Mouse (Mus musculus) liver, embryonic 14.5 days (tissue): ENCODE data around the gene Tmx2. TPM values are rescaled to one million over a fixed set of nuclear protein-coding genes. Genes with fewer than 3 reads are reported as not detected.
A peak's percentile ranks its signal among the peaks of the same experiment; 100 is the strongest.

Source experiments
- ATAC-seq: fragments of 200-750 bp; cut with Nextera tagmentation; 2 replicates; pipeline ENCODE4 v1.8.0; 2017; ENCODE audit warnings: moderate number of reproducible peaks, mild to moderate bottlenecking, moderate library complexity; ENCODE audit not compliant: insufficient read depth
- DNase-seq, 3 experiments: peaks; one replicate each; pipeline ENCODE4 v3.0.0-alpha.2; 2012 to 2013; ENCODE audit warnings: low read depth in 3 of 3, low spot score in 3 of 3
- H3K27ac ChIP-seq: fragments of 300-500 bp; sonication (generic); 2 replicates; pipeline ENCODE4 v1.5.1; 2014; ENCODE audit warnings: moderate library complexity, mild to moderate bottlenecking, control low read depth, inconsistent platforms
- H3K27me3 ChIP-seq: fragments of 300-500 bp; sonication (generic); 2 replicates; pipeline ENCODE4 v1.6.1; 2014; ENCODE audit warnings: mild to moderate bottlenecking, low read length, moderate library complexity; ENCODE audit not compliant: control insufficient read depth, insufficient read depth
- H3K36me3 ChIP-seq: fragments of 300-500 bp; sonication (generic); replicated peaks from 2 replicates; pipeline ENCODE4 v1.6.1; 2014; ENCODE audit warnings: low read depth; ENCODE audit not compliant: control insufficient read depth, insufficient read depth
- H3K4me1 ChIP-seq, 2 experiments: fragments of 200-500 bp in 1 of 2; fragments of 300-500 bp in 1 of 2; sonication (generic) in 1 of 2; replicated peaks; 2 replicates each; pipeline ENCODE4 v1.6.1; 2012 to 2014; ENCODE audit warnings: antibody characterized with exemption in 1 of 2, inconsistent platforms in 1 of 2, low read length in 1 of 2; ENCODE audit not compliant: control insufficient read depth in 2 of 2, insufficient read depth in 2 of 2
- H3K4me2 ChIP-seq: fragments of 300-500 bp; sonication (generic); 2 replicates; pipeline ENCODE4 v1.6.1; 2014; ENCODE audit warnings: low read depth, mild to moderate bottlenecking, control low read depth, moderate library complexity
- H3K4me3 ChIP-seq, 2 experiments: fragments of 200-500 bp in 1 of 2; fragments of 300-500 bp in 1 of 2; sonication (generic) in 1 of 2; 2 replicates each; pipeline ENCODE4 v1.5.1; 2012 to 2014; ENCODE audit warnings: low read depth in 2 of 2, low read length in 2 of 2, mild to moderate bottlenecking in 2 of 2, control low read depth in 1 of 2, inconsistent platforms in 1 of 2, moderate library complexity in 1 of 2; ENCODE audit not compliant: insufficient read depth in 1 of 2
- H3K9ac ChIP-seq: fragments of 300-500 bp; sonication (generic); replicated peaks from 2 replicates; pipeline ENCODE4 v1.6.1; 2014; ENCODE audit warnings: mild to moderate bottlenecking, control low read depth, moderate library complexity
- H3K9me3 ChIP-seq: fragments of 300-500 bp; sonication (generic); 2 replicates; pipeline ENCODE4 v1.6.1; 2016; ENCODE audit warnings: low read length, mixed read lengths; ENCODE audit not compliant: control insufficient read depth
- CTCF ChIP-seq: IDR thresholded peaks from 2 replicates; pipeline ENCODE4 v1.5.1; 2016; ENCODE audit warnings: antibody characterized with exemption, low read depth, control low read depth
- EP300 ChIP-seq: IDR thresholded peaks from 2 replicates; pipeline ENCODE4 v1.6.1; 2016; ENCODE audit warnings: antibody characterized with exemption, low read depth
- WGBS: fragments of 180-500 bp; shearing (Covaris S2); extraction: QIAGEN DNeasy Blood & Tissue Kit; methylation state at CpG from one replicate; pipeline ENCODE4 v1.1.7; 2014; ENCODE audit not compliant: insufficient replicate concordance; 5-methylcytosine and 5-hydroxymethylcytosine counted together
- polyA plus RNA-seq, 2 experiments: library from polyadenylated mRNA; depleted of rRNA in 1 of 2; stranded (reverse) in 1 of 2; unstranded in 1 of 2; fragments of >200 nt; fragmentation: Nextera tagmentation in 1 of 2; extraction: Ambion mirVana in 1 of 2; gene quantifications; 2 replicates each; pipeline versions ENCODE4 v1.2.1 to v1.2.3; 2012 to 2014

The Tmx2 gene
- polyA plus RNA-seq, 2 experiments, result 24.7 to 66.3 TPM

DNA sequence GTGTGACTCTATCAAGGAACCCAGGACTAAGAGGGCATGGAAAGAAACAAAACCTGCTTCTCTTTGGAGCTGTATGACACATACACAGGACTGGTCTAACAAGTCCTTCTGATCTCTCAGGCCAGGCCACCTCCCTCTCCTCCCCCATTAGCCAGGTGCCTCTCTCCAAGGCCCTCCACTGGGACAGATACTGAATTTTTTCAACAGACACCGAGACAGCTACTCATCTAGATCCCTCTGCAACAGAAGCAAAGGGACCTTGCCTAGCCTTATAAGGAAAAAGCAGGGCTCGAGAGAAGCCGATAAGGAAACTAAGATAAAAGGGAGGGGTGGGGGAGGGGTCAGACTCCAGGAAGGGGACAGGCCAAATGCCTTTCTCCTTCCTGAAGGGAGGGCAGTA lies 45.9 kb downstream of the Tmx2 start:
- H3K4me1 ChIP-seq, result peaks cover 14 to 47% of the 10 kb centered on the region in 2 experiments
- 0% methylated on average over 3 of the region's 3 CpGs for WGBS
- peak in 1 of 3 experiments; percentile 33 for DNase-seq

DNA sequence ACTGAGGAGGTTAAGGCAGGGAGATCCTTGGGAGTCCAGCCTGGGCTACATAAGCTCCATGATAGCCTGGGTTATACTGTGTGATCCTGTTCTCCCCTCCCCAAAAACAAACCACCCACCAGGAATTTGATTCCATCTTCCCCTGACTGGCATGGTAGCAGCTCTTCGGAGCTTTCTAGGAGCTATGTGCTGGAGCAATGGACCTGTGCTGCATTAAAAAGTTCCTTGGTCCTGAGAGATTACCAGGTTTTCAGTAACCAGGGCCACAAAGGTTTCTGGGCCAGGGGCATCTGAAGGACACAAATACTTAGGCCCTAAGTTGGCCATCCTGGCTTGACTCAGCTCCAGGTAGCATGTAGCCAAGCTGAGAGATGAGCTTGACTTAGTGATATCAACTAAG lies 46.9 kb downstream of the Tmx2 start:
- WGBS, result 77% methylated on average over 1 of the region's 1 CpGs

More for the DNA sequence above, 45.9 kb downstream of the Tmx2 start:
- no peak overlapping the region for H3K27ac ChIP-seq
- no peak for TF ChIP-seq EP300
- no peak for TF ChIP-seq CTCF
- H3K36me3 ChIP-seq, result no peaks in the 10 kb centered on the region
- no peaks in the 10 kb centered on the region for H3K27me3 ChIP-seq
- 0 out of 2 replicates have a peak, but pooled peaks have one; percentile 43 for ATAC-seq
- no peak overlapping the region; the same call in 1 of the 2 replicates for H3K9ac ChIP-seq
- H3K4me3 ChIP-seq, result no peak overlapping the region
- peak overlapping the region; percentile 42 for H3K4me2 ChIP-seq
- H3K9me3 ChIP-seq, result no peaks in the 10 kb centered on the region

GRCm38 (mm10) chr2:84627036-84627435 lies 51.9 kb downstream of the Tmx2 start:
- H3K9me3 ChIP-seq, result no peaks in the 10 kb centered on the region
- no peak overlapping the region for H3K4me3 ChIP-seq
- DNase-seq, result no peak
- WGBS, result 65% methylated on average over 3 of the region's 3 CpGs
- H3K27ac ChIP-seq, result no peak overlapping the region
- H3K4me1 ChIP-seq, result peaks cover 3 to 24% of the 10 kb centered on the region in 2 experiments
- ATAC-seq, result no peak
- H3K36me3 ChIP-seq, result no peaks in the 10 kb centered on the region; the same call in 1 of the 2 replicates
- H3K9ac ChIP-seq, result no peak overlapping the region
- H3K4me2 ChIP-seq, result no peak overlapping the region
- TF ChIP-seq EP300 (no peak), CTCF (no peak)
- H3K27me3 ChIP-seq, result no peaks in the 10 kb centered on the region

More for the DNA sequence above, 46.9 kb downstream of the Tmx2 start:
- TF ChIP-seq EP300 (no peak), CTCF (no peak)
- H3K27me3 ChIP-seq, result no peaks in the 10 kb centered on the region
- H3K27ac ChIP-seq, result no peak overlapping the region
- H3K9me3 ChIP-seq, result no peaks in the 10 kb centered on the region
- H3K4me2 ChIP-seq, result no peak overlapping the region
- H3K36me3 ChIP-seq, result no peaks in the 10 kb centered on the region
- H3K4me1 ChIP-seq, result peaks cover 14 to 39% of the 10 kb centered on the region in 2 experiments
- H3K9ac ChIP-seq, result no peak overlapping the region
- no peak for ATAC-seq
- DNase-seq, result no peak
- no peak overlapping the region for H3K4me3 ChIP-seq

GRCm38 (mm10) chr2:84626366-84626975 lies 52.5 kb downstream of the Tmx2 start:
- Histone ChIP-seq H3K4me3 (no peak overlapping the region), H3K4me2 (no peak overlapping the region), H3K27ac (no peak overlapping the region), H3K4me1 (peaks cover 3 to 23% of the 10 kb centered on the region in 2 experiments), H3K9ac (no peak overlapping the region), H3K9me3 (no peaks in the 10 kb centered on the region), H3K27me3 (no peaks in the 10 kb centered on the region), H3K36me3 (no peaks in the 10 kb centered on the region; the same call in 1 of the 2 replicates)
- no peak for DNase-seq
- TF ChIP-seq CTCF (no peak), EP300 (no peak)
- 72% methylated on average over 7 of the region's 7 CpGs for WGBS
- ATAC-seq, result no peak

DNA sequence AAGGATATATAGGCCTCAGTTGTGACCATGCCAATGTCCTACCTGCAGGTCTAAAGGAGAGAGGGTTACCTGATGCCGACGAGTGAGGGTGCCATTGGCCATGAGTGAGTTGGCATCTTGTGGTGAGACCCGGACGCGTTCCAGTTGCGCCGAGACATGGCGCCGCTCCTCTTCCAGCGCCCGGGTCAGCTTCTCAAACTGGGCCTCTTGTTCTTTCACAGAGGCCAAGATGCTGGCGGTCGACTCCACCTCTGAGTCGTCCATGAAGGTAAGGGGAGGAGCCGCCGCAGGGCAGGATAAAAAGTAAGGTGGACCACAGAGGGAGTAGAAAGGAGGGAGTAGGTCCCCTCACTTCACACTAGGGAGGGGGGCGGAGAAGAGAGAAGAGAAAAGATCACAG lies 54.7 kb downstream of the Tmx2 start:
- no peak for DNase-seq

More for the DNA sequence above, 54.7 kb downstream of the Tmx2 start:
- Histone ChIP-seq H3K27me3 (no peaks in the 10 kb centered on the region), H3K27ac (no peak overlapping the region), H3K4me1 (peaks cover 3 to 23% of the 10 kb centered on the region in 2 experiments), H3K4me3 (no peak overlapping the region), H3K9me3 (no peaks in the 10 kb centered on the region), H3K4me2 (no peak overlapping the region), H3K36me3 (peaks cover 12% of the 10 kb centered on the region), H3K9ac (no peak overlapping the region)
- WGBS, result 88% methylated on average over 17 of the region's 17 CpGs
- no peak for ATAC-seq
- no peak for TF ChIP-seq EP300
- no peak for TF ChIP-seq CTCF
